Mouse (Mus musculus) urinary bladder, postnatal 10 days (tissue): Measurements from ENCODE around the gene Nek10.
"Not testable (repeated sequence)": the region's sequence is repeated elsewhere in the genome, so short reads cannot be mapped to it uniquely, and the experiment has no call there.

Source experiments
- DNase-seq: peaks from one replicate; pipeline ENCODE4 v3.0.0; 2022; ENCODE audit warnings: low spot score

The Nek10 gene

DNA sequence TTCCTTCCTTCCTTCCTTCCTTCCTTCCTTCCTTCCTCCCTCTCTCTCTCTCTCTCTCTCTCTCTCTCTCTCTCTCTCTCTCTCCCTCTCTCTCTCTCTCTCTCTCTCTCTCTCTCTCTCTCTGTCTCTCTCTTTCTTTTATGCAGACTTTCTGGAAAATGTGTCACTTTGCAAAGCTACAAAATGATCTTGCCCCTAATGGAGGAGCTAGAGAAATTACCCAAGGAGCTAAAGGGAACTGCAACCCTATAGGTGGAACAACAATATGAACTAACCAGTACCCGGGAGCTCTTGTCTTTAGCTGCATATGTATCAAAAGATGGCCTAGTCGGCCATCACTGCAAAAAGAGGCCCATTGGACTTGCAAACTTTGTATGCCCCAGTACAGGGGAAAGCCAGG is at the start of gene Nek10:
Nek10 (plus strand) TSS at position 301 of the 400 bp plus-strand sequence.
- DNase-seq, result not testable (repeated sequence)

DNA sequence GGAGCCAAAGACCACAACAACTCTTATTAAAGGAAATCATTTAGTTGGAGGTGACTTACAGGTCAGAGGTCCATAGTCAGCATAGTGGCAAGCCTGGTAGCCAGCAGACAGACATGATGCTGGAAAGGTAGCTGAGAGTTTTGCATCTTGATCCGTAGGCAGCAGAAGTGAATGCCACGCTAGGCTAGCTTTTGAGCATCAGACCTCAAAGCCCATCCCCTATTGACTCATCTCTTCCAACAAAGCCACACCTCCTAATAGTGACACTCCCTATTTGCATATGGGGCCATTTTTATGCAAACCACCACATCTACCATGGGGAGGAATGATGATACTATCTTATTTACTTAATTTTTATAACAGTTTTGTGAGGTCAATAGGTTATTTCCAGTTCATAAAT is 22.0 kb upstream of the Nek10 start:
- no peak for DNase-seq

DNA sequence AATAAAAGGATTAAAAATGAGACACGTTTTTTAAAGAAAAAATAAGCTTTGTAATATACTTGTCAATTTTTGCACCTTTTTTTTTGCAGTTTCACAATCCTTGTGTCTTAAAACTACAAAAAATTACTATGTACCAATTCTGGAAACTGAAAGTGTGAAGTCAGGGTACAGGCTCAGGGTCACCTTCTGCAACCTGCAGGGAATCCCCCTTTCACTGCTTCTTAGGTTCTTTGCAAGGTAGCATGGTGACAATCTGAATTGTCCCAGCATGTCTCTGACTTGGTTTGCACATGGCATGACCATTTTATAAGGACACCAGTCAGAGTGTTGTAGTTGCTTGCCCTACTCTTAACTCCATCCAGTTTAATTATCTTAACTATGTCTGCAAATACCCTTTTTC is 19.0 kb upstream of the Nek10 start:
- no peak for DNase-seq

DNA sequence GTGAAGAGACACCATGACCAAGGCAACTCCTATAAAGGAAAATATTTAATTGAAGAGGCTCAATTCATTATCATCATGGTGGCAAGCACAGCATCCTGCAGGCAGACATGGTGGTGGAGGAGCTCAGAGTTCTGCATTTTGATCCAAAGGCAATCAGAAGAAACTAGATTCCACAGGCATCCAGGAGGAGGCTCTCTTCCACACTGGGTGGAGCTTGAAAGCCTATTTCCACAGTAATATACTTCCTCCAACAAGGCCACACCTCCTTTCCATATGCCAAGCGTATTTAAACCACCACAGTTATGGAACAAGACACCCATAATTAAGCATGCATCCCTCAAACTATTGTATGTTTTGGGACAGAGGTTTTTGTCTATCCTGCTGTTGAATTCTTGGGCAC is 16.2 kb upstream of the Nek10 start:
- no peak for DNase-seq

- DNase-seq, result no peak
These were observed 13.3 kb upstream of the Nek10 start for GRCm38 (mm10) chr14:14789840-14790470.

GRCm38 (mm10) chr14:14799861-14800260 is 3.4 kb upstream of the Nek10 start:
- DNase-seq, result no peak

- DNase-seq, result no peak
These were observed 2.9 kb upstream of the Nek10 start for GRCm38 (mm10) chr14:14800332-14800731.

DNA sequence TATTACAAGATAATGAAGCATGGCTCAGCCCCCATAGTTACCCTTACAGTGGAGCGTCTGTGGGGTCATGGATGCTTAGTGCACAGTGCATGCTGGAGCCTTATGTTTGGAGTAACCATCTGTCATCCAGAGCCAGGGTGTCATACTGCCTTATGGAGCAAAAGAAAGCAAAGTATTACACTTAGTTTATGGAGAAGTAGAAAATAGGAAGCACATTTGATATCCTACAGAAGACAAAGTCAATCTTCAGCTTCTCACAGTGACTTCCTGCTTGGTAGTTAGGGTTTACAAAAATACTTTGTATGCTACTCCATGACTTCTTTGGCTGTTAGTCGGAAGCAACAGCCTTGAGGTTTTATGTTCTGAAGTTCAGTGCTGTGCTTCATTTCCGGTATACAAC is 2.4 kb upstream of the Nek10 start:
- no peak for DNase-seq

DNA sequence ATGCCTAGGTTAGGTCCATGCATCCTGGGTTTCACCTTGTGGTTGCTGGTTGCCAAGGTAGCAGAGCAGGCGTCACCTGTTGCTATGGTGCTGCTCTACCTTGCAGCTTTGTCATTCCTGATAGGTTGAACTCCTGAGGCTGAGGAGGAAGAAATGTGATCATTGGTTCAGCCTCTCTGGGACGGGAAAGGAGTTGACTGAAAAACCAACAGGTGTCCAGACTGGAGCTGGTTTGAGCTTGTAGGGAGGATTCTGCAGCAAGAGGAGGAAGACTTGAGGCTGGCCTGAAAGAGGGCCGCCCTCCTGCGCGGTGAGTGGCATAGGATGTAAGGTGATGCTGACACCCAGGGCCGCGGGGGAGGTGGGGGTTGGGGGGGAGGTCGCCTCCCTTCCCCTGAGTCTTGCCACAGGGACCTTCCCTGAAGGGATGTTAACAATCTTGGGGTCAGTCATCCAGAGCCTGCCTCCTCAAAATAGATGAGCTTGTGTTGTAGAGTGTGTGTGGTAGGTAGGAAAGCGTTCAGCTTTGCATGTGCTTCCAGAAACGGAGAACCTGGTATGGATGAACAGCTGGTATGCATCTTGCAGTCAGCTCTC is 804 bp downstream of the Nek10 start:
- DNase-seq, result no peak

DNA sequence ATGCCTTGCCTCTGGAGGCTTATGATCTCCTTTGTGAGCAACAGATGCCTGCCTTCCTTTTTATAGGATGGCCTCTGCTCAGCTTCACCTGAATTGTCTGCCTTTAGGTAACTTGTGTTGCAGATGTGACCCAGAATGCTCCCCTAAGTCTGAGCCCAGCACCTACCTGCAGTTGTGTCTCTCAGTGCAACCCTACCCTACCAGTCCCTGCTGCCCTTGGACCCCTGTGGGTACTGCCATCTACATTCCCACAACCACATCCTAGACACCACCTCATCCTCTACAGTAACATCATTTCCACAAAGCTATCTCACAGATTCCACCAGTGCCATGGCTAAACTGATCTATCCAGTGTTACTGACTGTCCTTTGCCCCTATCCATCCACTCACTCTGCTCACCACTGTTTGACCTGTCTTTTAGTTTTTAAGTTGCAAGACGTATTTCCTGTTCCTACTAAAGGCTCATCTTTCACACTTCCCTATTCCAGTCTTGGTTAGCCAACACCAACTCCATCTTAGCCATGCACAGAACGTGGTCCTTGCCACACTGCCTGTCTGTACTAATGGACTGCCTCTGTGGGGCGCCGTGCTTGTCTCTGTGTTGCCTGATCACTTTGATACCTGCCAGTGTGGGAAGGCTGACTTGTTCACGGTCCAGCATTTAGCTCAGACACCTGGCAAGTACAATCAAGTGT is 1.4 kb downstream of the Nek10 start:
- DNase-seq, result no peak

DNA sequence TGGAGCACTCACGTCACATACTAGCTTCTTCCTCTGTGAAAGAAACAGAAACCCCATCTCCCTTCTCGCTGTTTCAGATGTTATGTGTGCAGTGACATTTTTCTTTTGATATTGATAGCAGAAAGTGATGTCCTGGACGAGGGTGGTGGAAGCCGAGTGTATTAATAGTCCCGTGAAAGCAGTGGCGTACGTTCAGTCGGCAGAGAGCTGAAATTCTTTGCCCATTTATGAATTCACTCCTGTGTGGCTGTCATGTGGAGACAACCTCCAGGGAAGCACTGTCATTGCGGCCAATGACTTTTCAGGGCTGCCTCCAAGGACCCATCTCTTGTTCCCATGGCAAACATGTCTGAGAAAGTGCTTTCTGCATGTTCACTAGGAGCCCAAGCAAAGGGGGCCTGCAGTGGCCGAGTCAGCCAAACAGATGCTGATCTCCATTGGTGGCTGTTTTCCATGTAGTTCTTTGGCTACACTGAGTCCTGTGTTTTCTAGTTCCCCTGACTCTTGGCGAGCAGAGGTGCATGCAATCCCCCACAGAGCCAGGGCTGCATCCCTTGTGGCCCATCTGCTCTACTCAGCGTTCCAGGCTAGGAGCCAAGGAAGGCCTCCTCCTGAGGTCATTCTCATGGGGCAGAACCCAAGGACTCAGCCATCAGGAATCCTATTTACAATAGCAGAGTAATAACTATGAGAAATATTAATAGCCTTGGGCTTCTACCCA is 29.5 kb downstream of the Nek10 start:
- DNase-seq, result peak; percentile 29

DNA sequence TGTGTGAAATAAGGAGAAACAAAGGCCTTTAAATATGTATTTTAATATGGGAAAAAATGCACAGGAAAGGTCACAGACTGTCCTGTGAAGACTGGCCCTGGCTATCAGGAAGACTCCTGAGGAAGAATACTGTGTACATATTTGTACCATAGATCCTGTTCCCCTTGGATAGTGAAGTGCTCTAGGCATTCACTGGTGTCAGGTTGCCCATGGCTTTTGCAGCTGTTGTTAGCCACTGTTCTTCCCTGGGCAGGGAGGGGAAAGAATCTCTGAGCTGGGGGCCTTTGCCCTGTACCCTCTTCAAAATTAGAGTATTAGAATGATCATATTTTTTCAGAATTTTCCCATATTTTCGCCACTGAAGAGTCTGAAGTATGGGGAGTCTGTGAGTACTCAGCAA is 30.3 kb downstream of the Nek10 start:
- DNase-seq, result no peak

GRCm38 (mm10) chr14:14834266-14834665 is 31.1 kb downstream of the Nek10 start:
- DNase-seq, result no peak

GRCm38 (mm10) chr14:14837627-14838026 is 34.4 kb downstream of the Nek10 start:
- no peak for DNase-seq

DNA sequence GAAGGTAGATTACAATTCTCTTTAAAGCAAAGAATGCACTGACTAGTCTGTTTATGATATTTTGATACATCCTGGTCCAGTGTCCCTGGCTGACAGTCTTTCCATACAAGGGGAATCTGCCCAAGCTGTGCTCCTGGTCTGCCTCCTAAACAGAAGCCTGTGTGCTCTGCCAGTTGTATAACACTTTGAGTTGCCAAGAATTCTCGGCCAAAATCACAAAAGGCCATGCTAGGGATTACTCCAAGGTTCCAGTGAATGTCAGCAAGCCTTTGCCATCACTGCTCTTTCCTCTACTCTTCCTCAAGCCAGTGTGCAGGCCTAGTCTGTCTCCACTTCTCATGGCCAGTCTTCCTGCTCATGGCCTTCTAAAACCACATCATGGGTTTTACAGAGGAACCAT is 34.9 kb downstream of the Nek10 start:
- no peak for DNase-seq

GRCm38 (mm10) chr14:14842734-14843530 is 39.7 kb downstream of the Nek10 start:
- DNase-seq, result no peak

DNA sequence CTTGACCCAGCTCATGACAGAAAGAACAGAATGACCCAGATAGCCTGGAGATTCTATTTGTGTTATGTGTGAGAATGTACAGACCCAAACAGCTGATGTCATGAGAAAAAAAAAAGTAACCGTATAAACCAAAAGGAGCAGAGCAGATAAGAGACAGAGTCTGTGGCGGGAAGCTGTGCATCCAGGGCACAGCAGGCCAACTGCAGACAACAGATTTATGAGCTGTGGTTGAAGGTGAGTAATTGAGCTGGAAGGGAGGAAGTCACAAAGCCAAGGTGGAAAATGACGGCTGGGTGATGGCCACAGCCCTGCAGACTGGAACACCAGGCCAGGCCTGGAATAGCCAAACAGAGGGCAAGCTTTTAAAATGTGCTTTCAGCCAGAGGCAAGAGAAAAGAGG is 49.6 kb downstream of the Nek10 start:
- DNase-seq, result no peak

GRCm38 (mm10) chr14:14860331-14860730 is 57.1 kb downstream of the Nek10 start:
- no peak for DNase-seq

DNA sequence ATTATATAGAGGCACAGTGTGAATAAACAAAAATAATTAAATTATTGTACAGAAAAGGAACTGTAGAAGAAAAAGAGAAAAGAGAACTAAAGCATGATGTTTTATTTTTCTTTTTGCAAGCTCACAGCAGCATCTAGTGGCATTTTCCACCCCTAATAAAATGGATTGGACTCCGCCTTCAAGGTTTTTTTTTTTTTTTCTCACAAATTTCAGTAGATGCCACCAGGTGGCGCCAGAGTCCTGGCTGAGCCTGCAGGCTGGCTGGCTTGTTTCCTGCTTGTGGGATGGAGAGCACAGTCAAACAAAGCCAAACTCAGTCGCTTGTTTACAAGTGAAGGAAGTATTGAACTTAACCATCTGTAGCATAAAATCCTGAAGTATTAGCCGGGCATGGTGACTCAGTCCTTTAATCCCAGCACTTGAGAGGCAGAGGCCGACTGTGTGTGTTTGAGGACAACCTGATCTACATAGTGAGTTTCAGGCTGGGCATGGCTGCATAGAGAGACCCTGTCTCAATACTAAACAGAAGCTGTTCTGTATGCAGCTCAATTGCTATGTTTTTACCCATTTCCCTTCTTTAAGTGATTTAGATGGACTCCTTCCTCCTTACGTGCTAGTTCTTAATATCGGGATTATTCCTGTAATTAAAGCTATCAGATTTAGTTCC is 60.6 kb downstream of the Nek10 start:
- DNase-seq, result no peak

GRCm38 (mm10) chr14:14869239-14869638 is 66.0 kb downstream of the Nek10 start:
- DNase-seq, result no peak

DNA sequence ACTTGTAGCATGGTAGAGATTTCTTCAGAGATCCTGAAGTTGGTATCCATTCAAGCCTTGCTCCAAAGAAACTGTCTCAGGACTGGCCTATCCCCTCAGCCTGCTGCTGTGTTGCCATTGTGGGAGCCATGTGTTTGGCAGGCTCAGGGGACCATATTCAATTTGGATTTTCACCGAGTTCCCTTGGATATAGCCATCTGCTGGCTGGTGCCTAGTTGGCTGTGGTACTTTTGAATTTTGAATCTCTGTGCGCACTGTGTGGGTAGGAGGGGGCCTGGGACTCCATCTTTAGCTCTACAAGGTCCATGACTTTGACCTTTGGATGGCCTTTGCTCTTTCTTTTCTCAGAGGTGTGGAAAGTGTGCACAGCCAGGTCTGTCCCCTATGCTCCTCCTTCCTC is 66.8 kb downstream of the Nek10 start:
- DNase-seq, result no peak

DNA sequence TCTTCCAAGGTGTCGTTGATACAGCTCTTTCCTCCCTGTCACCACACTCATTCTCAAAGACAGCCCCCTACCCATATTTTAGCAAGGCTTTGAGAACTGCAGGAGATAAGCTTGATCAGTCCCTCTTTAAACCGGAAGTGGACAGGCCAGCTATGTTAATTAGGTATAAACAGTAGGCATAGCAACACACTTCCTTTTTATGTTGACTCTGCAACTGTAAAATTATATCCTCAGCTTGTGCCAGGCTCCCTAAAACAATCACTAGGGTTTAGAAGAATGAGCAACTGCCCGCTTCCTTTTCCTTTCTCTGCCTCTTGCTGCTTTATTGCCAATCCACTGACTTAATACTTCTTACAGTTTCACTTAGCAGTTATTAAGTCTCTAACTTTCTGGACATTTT is 67.2 kb downstream of the Nek10 start:
- no peak for DNase-seq
